Mouse (Mus musculus) intestine, embryonic 16.5 days (tissue): ENCODE results near the gene Sdk2. TPM values are rescaled to one million over a fixed set of nuclear protein-coding genes. Genes with fewer than 3 reads are reported as not detected.

Experiments
- ATAC-seq: fragments of 200-750 bp; cut with Nextera tagmentation; 2 replicates; pipeline ENCODE4 v1.8.0; 2017; ENCODE audit warnings: moderate TSS enrichment, moderate library complexity
- H3K27ac ChIP-seq: fragments of 300-500 bp; sonication (generic); 2 replicates; pipeline ENCODE4 v1.5.1; 2014; ENCODE audit warnings: mild to moderate bottlenecking, low read length
- H3K27me3 ChIP-seq: fragments of 300-500 bp; sonication (generic); replicated peaks from 2 replicates; pipeline ENCODE4 v1.6.1; 2014; ENCODE audit warnings: low read length, control low read depth, mixed read lengths; ENCODE audit not compliant: control insufficient read depth, insufficient read depth
- H3K36me3 ChIP-seq: fragments of 300-500 bp; sonication (generic); 2 replicates; pipeline ENCODE4 v1.6.1; 2014; ENCODE audit warnings: low read length, control low read depth; ENCODE audit not compliant: control insufficient read depth, insufficient read depth
- H3K4me1 ChIP-seq: fragments of 300-500 bp; sonication (generic); 2 replicates; pipeline ENCODE4 v1.6.1; 2014; ENCODE audit warnings: low read length, control low read depth, mixed read lengths; ENCODE audit not compliant: control insufficient read depth, insufficient read depth
- H3K4me2 ChIP-seq: fragments of 300-500 bp; sonication (generic); 2 replicates; pipeline ENCODE4 v1.6.1; 2014; ENCODE audit warnings: low read depth, low read length, control low read depth
- H3K4me3 ChIP-seq: fragments of 300-500 bp; sonication (generic); 2 replicates; pipeline ENCODE4 v1.5.1; 2014; ENCODE audit warnings: mild to moderate bottlenecking, low read length
- H3K9ac ChIP-seq: fragments of 300-500 bp; sonication (generic); 2 replicates; pipeline ENCODE4 v1.6.1; 2014; ENCODE audit warnings: low read depth, low read length
- H3K9me3 ChIP-seq: fragments of 300-500 bp; sonication (generic); 2 replicates; pipeline ENCODE4 v1.6.1; 2016; ENCODE audit warnings: low read length, control low read depth; ENCODE audit not compliant: control insufficient read depth
- WGBS: fragments of 180-500 bp; shearing (Covaris S2); extraction: QIAGEN DNeasy Blood & Tissue Kit; methylation state at CpG from one replicate; pipeline ENCODE4 v1.1.7; 2014; 5-methylcytosine and 5-hydroxymethylcytosine counted together
- polyA plus RNA-seq: library from polyadenylated mRNA; unstranded; fragments of >200 nt; fragmentation: Nextera tagmentation; extraction: Ambion mirVana; gene quantifications from 2 replicates; pipeline ENCODE4 v1.2.1, GENCODE M21; 2015

Gene Sdk2
- polyA plus RNA-seq, 1 experiment from 2014 or later, result 1.5 TPM

GRCm38 (mm10) chr11:113932909-113933308, 133.9 kb downstream of the Sdk2 start:
- Histone ChIP-seq H3K27me3 (no peaks in the 10 kb centered on the region), H3K9me3 (no peaks in the 10 kb centered on the region), H3K4me1 (0 out of 2 replicates have a peak, but pooled peaks cover 3% of the 10 kb centered on the region), H3K4me2 (no peak overlapping the region), H3K36me3 (no peaks in the 10 kb centered on the region), H3K9ac (no peak overlapping the region), H3K4me3 (no peak overlapping the region), H3K27ac (no peak overlapping the region)
- 60% methylated on average over 7 of the region's 7 CpGs for WGBS
- ATAC-seq, result no peak

- no peak for ATAC-seq
- Histone ChIP-seq H3K4me1 (0 out of 2 replicates have a peak, but pooled peaks cover 3% of the 10 kb centered on the region), H3K36me3 (no peaks in the 10 kb centered on the region), H3K9ac (no peak overlapping the region), H3K9me3 (no peaks in the 10 kb centered on the region), H3K27ac (no peak overlapping the region), H3K27me3 (no peaks in the 10 kb centered on the region), H3K4me2 (no peak overlapping the region), H3K4me3 (no peak overlapping the region)
- 67% methylated on average over 4 of the region's 4 CpGs for WGBS
These were observed 135.1 kb downstream of the Sdk2 start for GRCm38 (mm10) chr11:113931701-113932100.

- Histone ChIP-seq H3K9me3 (no peaks in the 10 kb centered on the region), H3K4me3 (no peak overlapping the region), H3K36me3 (no peaks in the 10 kb centered on the region), H3K4me1 (0 out of 2 replicates have a peak, but pooled peaks cover 3% of the 10 kb centered on the region), H3K9ac (no peak overlapping the region), H3K27ac (no peak overlapping the region), H3K27me3 (no peaks in the 10 kb centered on the region), H3K4me2 (no peak overlapping the region)
- WGBS, result 81% methylated on average over 11 of the region's 11 CpGs
- no peak for ATAC-seq
These were observed 136.7 kb downstream of the Sdk2 start for GRCm38 (mm10) chr11:113930112-113930511.

GRCm38 (mm10) chr11:113928831-113929230, 138.0 kb downstream of the Sdk2 start:
- ATAC-seq, result no peak
- Histone ChIP-seq H3K9me3 (no peaks in the 10 kb centered on the region), H3K36me3 (no peaks in the 10 kb centered on the region), H3K4me3 (no peak overlapping the region), H3K27me3 (no peaks in the 10 kb centered on the region), H3K4me1 (no peaks in the 10 kb centered on the region), H3K27ac (no peak overlapping the region), H3K9ac (no peak overlapping the region), H3K4me2 (no peak overlapping the region)
- 74% methylated on average over 2 of the region's 2 CpGs for WGBS

- no peak overlapping the region for H3K4me2 ChIP-seq
- 68% methylated on average over 9 of the region's 9 CpGs for WGBS
- no peak for ATAC-seq
These were observed 138.6 kb downstream of the Sdk2 start for GRCm38 (mm10) chr11:113928291-113928690.

GRCm38 (mm10) chr11:113927826-113928225, 139.0 kb downstream of the Sdk2 start:
- H3K27me3 ChIP-seq, result no peaks in the 10 kb centered on the region
- no peaks in the 10 kb centered on the region for H3K36me3 ChIP-seq
- no peak overlapping the region for H3K4me3 ChIP-seq
- no peaks in the 10 kb centered on the region for H3K4me1 ChIP-seq
- WGBS, result 59% methylated on average over 3 of the region's 3 CpGs
- H3K9me3 ChIP-seq, result no peaks in the 10 kb centered on the region
- H3K9ac ChIP-seq, result no peak overlapping the region
- no peak overlapping the region for H3K27ac ChIP-seq
- H3K4me2 ChIP-seq, result no peak overlapping the region
- no peak for ATAC-seq

More at GRCm38 (mm10) chr11:113928291-113928690, 138.6 kb downstream of the Sdk2 start:
- Histone ChIP-seq H3K36me3 (no peaks in the 10 kb centered on the region), H3K9ac (no peak overlapping the region), H3K9me3 (no peaks in the 10 kb centered on the region), H3K27ac (no peak overlapping the region), H3K4me1 (no peaks in the 10 kb centered on the region), H3K4me3 (no peak overlapping the region), H3K27me3 (no peaks in the 10 kb centered on the region)

- H3K36me3 ChIP-seq, result no peaks in the 10 kb centered on the region
- WGBS, result 83% methylated on average over 11 of the region's 11 CpGs
- no peak for ATAC-seq
- H3K27ac ChIP-seq, result no peak overlapping the region
- no peaks in the 10 kb centered on the region for H3K4me1 ChIP-seq
- H3K4me3 ChIP-seq, result no peak overlapping the region
- no peak overlapping the region for H3K4me2 ChIP-seq
- H3K27me3 ChIP-seq, result no peaks in the 10 kb centered on the region
- H3K9ac ChIP-seq, result no peak overlapping the region
- no peaks in the 10 kb centered on the region for H3K9me3 ChIP-seq
These were observed 139.6 kb downstream of the Sdk2 start for GRCm38 (mm10) chr11:113927231-113927630.

- WGBS, result 60% methylated on average over 5 of the region's 5 CpGs
- H3K27ac ChIP-seq, result no peak overlapping the region
- no peaks in the 10 kb centered on the region for H3K27me3 ChIP-seq
- H3K9ac ChIP-seq, result no peak overlapping the region
- H3K4me1 ChIP-seq, result no peaks in the 10 kb centered on the region
- no peaks in the 10 kb centered on the region for H3K9me3 ChIP-seq
- H3K36me3 ChIP-seq, result no peaks in the 10 kb centered on the region
- no peak overlapping the region for H3K4me2 ChIP-seq
- H3K4me3 ChIP-seq, result no peak overlapping the region
- ATAC-seq, result no peak
These were observed 143.7 kb downstream of the Sdk2 start for GRCm38 (mm10) chr11:113923137-113923536.

GRCm38 (mm10) chr11:113903131-113903860, 163.6 kb downstream of the Sdk2 start:
- Histone ChIP-seq H3K27ac (no peak overlapping the region), H3K4me1 (no peaks in the 10 kb centered on the region), H3K9me3 (no peaks in the 10 kb centered on the region), H3K4me3 (no peak overlapping the region), H3K9ac (no peak overlapping the region), H3K27me3 (no peaks in the 10 kb centered on the region), H3K36me3 (no peaks in the 10 kb centered on the region), H3K4me2 (no peak overlapping the region)
- ATAC-seq, result 0 out of 2 replicates have a peak, but pooled peaks have one; percentile 46
- WGBS, result 79% methylated on average over 16 of the region's 16 CpGs

GRCm38 (mm10) chr11:113901906-113902305, 164.9 kb downstream of the Sdk2 start:
- 82% methylated on average over 7 of the region's 7 CpGs for WGBS
- Histone ChIP-seq H3K36me3 (no peaks in the 10 kb centered on the region), H3K4me3 (no peak overlapping the region), H3K27me3 (no peaks in the 10 kb centered on the region), H3K4me2 (no peak overlapping the region), H3K9me3 (no peaks in the 10 kb centered on the region), H3K9ac (no peak overlapping the region), H3K27ac (no peak overlapping the region), H3K4me1 (no peaks in the 10 kb centered on the region)
- ATAC-seq, result no peak
